Mouse (Mus musculus): ENCODE results near the gene Olfr643.

- TF ChIP-seq GATA1 (IDR thresholded peaks at IDR 0.05; ENCODE audit: low read length) (no peak), TAL1 (IDR thresholded peaks at IDR 0.05; ENCODE audit: low read length) (no peak)
Measured at GRCm38 (mm10) chr7:104104757-104104972, 32.5 kb downstream of the Olfr643 start, which contains the start of gene Olfr646.
